Mouse (Mus musculus) naive thymus-derived CD4-positive, alpha-beta T cell, adult 2 months (primary cell): ENCODE measurements around the gene Gdf9.

Experiments used
- DNase-seq: peaks from one replicate; pipeline ENCODE4 v3.0.0-alpha.2; 2011; ENCODE audit warnings: low read depth

Gene Gdf9

DNA sequence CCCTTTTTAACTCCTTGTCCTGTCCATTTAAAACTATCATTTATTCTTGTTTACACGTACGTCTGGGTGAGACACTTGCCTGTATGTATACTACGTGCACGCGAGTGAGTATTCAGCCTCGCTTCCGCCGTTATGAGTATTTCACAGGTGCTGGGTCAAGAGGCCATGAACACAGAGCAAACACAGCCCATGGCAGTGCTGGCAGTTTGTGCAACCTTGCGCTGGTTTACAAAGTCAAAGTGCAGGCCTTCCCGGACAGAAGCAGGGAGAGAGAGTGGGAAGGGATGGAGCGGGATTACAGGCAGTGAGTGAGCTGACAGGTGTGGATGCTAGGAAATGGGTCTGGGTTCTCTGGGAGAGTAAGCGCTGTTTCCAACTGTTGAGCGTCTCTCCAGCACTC is 15.4 kb downstream of the Gdf9 start:
- DNase-seq = no peak

GRCm38 (mm10) chr11:53447996-53448395 is 17.2 kb downstream of the Gdf9 start:
- no peak for DNase-seq

DNA sequence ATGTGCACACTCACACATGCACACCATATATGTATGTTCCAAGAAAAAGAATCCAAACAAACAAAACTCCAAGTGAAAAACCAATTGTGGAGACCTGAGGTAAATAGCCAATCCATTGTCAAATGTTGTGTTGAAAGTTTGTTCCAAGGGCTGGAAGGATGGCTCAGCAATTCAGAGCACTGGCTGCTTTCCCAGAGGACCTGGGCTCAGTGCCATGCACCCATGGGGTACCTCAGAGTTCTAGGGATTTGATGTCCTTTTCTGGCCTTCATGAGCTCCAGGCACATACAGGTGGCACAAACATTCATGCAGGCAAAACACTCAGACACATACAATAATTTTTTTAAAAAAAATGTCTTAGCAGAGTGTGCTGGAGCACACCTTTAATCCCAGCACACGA is 17.7 kb downstream of the Gdf9 start:
- no peak for DNase-seq

DNA sequence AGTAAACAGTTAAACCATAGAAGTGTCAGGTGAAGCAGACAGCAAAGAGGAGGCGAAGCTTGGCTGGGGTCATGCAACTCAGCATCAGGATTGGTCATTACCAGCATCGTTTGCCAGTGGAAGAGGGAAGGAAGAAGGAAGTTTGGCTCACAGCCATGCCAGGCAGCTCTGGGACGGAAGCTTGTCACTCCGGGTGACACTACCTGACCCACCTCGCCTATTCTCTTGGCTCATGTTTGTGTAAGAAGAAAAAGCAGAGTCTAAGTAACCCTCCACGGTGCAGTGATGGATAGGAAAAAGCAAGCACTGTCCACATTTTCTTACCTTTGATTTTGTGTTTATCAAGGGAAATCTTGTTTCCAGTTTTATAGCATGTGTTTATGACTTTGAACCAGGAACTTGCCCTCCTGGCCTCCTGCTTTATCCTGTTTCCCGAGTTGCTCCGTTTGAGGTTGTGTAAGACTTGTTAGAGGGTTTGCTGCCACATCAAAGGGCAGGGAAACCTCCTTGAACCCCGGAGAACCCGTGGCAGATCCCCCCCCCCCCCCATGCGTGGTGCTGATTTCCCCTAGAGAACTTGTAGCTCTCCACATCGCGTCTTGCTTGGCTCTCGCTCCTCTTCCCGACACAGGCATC is 19.4 kb downstream of the Gdf9 start:
- DNase-seq = peak; percentile 52

GRCm38 (mm10) chr11:53451361-53451760 is 20.5 kb downstream of the Gdf9 start:
- no peak for DNase-seq

DNA sequence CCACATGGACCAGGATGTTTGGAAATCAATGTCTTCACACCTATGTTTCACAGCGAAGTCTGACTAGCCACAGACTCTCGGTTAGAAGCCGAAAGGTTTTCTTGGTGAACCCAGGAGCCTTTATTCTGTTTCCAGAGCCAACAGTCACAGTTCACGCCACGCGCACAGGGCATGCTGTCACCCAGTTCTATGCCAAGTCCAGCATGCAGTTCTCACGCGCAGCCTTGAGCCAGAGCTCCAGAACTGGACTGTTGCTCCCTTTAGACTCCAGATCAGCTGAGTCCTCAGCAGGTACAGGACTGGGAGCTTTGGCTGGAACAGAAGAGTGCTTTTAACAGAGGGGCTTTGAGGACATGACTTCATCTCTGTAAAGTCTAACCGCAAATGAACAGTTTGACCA is 21.6 kb downstream of the Gdf9 start:
- DNase-seq = no peak

- no peak for DNase-seq
Measured at GRCm38 (mm10) chr11:53453031-53453430, 22.2 kb downstream of the Gdf9 start.

GRCm38 (mm10) chr11:53456474-53457371 is 25.9 kb downstream of the Gdf9 start, which contains the start of the genes Gm10447 and Shroom1:
Gene Gm10447 (minus strand): TSS chr11:53457110.
Gene Shroom1 (plus strand): TSS chr11:53457205.
- no peak for DNase-seq

GRCm38 (mm10) chr11:53457372-53457954 is 26.6 kb downstream of the Gdf9 start:
- no peak for DNase-seq

DNA sequence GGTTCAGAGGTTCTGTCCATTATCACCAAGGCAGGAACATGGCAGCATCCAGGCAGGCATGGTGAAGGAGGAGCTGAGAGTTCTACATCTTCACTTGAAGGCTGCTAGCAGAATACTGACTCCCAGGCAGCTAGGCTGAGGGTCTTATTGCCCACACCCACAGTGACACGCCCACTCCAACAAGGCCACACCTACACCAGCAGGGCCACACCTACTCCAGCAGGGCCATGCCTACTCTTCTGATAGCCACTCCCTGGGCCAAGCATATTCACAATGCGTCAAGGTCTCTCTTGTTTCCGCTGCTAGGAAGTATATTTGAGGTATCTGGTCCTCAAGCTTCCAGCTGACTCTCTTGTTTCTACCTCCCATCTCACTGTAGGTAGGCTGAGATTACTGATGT is 28.2 kb downstream of the Gdf9 start:
- DNase-seq = no peak

DNA sequence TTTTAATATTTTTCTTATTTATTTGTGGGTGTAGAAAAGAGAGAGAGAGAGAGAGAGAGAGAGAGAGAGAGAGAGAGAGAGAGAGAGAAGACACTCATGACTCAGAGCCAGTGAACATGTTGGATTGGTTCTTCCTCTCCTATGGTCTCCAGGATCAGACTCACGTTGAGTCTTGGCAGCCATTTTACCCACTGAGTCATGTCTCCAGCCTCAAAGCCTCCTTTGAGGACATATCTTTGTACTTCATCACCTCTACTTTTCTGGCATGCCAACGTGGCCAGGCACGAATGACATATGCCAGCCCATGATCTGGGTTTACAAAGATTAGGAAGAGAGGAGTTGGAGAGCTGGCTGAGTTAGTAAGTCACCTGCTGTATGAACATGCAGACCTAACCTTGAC is 29.4 kb downstream of the Gdf9 start:
- no peak for DNase-seq

DNA sequence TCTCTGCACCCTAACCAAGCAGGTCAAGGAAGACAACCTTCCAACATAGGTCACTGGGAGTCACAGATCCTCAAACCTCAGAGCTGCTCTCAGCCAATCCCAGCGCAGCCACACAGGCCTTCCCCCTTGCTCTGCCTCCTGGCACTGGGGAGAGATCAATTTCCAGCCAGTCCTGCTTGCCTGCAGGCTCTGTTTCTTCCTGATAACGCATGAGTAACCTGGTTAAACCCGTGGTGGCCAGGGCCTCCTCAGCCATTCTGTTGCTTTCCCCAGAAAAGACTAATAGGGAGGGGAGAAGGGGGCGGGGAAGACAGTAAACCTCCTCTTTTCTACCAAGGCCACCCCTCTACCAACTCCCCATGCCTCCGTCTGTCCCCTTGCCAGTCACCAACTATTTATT is 30.9 kb downstream of the Gdf9 start:
- no peak for DNase-seq

DNA sequence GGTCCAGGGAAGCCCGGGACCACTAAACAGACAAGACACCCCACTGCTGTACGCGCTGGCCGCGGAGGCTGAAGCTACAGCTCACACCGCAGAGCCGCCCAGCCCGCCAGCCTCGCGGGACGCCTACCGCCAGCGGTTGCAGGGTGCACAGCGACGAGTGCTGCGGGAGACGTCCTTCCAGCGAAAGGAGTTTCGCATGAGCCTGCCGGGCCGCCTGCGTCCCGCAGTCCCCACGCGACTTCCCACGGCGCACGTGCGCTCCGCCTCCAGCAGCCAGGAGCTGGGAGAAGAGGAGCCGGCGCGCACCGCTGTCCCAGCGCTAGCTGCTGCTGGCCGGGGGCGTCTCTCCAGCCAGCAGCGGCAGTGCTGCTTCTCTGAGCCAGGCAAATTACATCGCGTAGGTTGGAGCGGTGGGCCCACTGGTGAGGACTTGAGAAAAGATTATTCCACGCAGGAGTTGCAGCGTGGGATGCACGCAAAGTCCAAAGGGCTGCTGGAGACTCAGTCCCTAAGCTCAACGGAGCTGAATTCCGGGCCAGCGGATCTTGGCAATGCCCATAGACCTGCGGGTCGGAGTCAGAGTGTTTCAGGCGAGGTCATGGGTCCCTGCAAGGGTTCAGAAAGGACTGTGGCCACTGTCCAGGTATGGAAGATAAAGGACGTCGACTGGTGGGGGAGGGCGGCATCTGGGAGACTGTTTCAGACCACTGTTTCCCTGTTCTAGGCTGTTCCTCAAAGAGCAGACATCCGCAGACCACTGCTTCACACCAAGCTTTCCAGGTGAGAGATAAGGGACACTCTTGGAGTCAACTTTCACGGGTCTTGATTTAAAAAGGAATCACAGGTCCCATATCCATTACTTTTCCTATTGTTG is 33.0 kb downstream of the Gdf9 start:
- DNase-seq = no peak

DNA sequence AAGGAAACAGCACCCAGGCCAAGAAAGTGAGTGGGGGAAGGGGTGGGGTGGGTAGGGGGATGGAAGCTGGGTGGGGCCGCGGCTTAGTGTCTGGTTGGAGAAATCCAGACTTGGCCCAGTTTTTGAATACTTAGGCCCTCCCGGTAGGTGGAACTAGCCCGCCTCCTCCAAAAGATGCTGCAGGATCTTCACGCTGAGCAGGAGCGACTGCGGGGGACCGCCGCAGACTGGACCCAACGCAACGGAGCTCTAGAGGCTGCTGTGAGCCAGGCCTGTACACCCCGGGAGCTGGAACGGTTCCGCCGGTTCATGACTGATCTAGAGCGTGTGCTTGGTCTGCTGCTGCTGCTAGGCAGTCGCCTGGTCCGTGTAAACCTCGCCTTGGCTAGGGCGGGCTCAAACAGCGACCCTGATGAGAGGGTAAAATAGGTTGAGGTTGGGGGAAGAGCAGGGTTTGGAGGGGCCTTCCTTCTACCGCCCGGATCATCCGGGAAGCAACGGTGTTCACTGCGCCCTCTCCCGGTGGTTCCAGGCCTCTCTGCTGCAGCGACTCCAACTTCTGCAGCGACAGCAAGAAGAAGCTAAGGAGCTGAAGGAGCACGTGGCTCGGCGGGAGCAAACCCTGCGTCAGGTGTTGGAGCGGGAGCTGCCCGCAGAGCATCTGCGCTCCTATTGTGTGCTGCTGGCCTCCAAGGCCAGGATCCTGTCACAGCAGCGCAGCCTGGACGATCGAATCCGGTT is 35.6 kb downstream of the Gdf9 start:
- peak; percentile 55 for DNase-seq

- no peak for DNase-seq
Measured at GRCm38 (mm10) chr11:53469294-53469967, 38.6 kb downstream of the Gdf9 start.

GRCm38 (mm10) chr11:53469968-53470695 is 39.3 kb downstream of the Gdf9 start, which contains the start of gene Gm9837:
Gene Gm9837 (minus strand): TSS chr11:53470479.
- DNase-seq = peak; percentile 89

- no peak for DNase-seq
Measured at GRCm38 (mm10) chr11:53472709-53473108, 41.9 kb downstream of the Gdf9 start.

DNA sequence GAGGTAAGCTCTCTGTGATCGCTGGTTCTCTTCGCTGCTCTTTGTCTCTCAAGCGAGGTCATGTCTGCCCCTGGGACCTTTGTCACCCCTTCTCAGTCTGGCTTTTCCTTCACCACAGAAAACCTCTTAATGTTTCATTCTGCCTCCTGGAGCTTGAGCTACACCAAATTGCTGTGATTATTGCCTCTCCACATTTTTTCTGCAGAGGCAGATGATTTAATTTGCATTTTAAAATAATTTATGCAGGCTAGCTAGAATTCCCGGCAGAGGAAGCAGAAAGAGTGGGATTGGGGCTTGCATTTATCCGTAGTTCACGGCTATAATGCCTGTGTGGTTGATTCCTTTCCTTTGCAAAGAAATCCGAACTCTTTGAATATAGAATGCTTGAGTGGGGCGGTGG is 44.8 kb downstream of the Gdf9 start:
- DNase-seq = no peak

GRCm38 (mm10) chr11:53477833-53478232 is 47.0 kb downstream of the Gdf9 start:
- DNase-seq = no peak
